Mouse (Mus musculus) urinary bladder, postnatal 10 days (tissue): Measurements from ENCODE around the gene Dynlt1a.
"Not testable (repeated sequence)": the region's sequence is repeated elsewhere in the genome, so short reads cannot be mapped to it uniquely, and the experiment has no call there.

Source experiments
- DNase-seq: peaks from one replicate; pipeline ENCODE4 v3.0.0; 2022; ENCODE audit warnings: low spot score

Dynlt1a gene

DNA sequence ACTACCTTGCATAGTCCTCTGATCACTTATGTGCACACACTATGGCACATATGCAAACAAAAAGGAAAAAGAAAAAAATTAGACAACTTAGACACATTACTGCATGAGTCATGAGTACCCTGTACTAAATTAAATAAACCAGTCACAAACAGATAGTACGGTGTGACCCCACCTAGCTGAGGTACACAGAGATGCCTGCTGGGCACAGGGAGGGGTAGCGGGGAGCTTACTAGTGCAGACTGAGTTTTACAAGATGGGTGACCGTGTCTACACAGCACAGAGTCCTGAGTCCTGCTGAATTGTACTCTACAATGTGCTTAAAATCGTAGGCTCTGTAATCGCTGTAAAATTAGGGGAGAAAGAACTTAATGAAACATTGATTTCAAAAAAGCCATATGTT is 31.1 kb downstream of the Dynlt1a start:
- DNase-seq, result not testable (repeated sequence)

GRCm38 (mm10) chr17:6283137-6283536 is 34.2 kb downstream of the Dynlt1a start:
- not testable (repeated sequence) for DNase-seq

- DNase-seq, result not testable (repeated sequence)
Observed at GRCm38 (mm10) chr17:6280513-6280912, 36.8 kb downstream of the Dynlt1a start.

- not testable (repeated sequence) for DNase-seq
Observed at GRCm38 (mm10) chr17:6279772-6280171, 37.5 kb downstream of the Dynlt1a start.

DNA sequence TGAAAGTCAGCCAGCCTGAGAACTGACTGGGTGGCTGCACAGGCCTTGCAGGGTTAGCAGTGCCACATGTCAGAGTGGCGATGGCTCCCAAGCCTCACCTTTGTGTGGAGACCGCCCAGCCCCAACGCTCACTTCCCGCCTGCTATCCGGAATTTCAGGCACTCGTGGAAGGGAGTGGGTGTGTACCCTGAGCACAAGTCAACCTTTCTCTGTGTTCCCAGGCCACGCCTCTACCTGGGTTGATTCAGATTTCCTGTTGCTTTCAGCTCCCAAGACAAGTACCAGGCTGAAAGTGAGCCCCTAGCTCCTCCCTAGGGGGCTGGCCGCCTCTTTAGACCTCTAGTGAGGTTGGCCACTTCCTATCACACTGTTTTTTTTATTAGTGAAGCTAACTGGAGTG is 38.1 kb downstream of the Dynlt1a start:
- not testable (repeated sequence) for DNase-seq

- not testable (repeated sequence) for DNase-seq
Observed at GRCm38 (mm10) chr17:6274693-6275092, 42.6 kb downstream of the Dynlt1a start.

- not testable (repeated sequence) for DNase-seq
Observed at GRCm38 (mm10) chr17:6271970-6272369, 45.3 kb downstream of the Dynlt1a start.

GRCm38 (mm10) chr17:6270840-6271239 is 46.5 kb downstream of the Dynlt1a start:
- not testable (repeated sequence) for DNase-seq

GRCm38 (mm10) chr17:6269876-6270831 is 47.1 kb downstream of the Dynlt1a start:
- DNase-seq, result not testable (repeated sequence)

DNA sequence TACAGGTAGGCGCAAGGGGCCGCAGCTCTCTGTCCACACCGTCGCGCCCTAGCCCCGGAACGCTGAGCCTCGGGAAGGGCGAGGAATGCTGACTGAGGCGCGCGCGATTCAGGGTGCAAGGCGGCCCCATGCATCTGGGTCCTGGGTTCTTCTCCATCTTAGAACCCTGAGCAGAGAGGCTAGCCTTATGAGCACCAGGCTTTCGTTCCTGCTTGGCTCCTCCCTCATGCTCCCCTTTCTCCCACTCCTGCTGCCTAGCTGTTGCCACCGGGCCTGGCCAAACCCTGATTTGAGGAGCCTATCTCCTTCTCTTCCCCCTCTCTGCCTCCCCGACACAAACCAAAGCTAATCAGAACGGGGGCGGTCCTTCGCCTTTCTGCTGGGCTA is 60.2 kb downstream of the Dynlt1a start:
- not testable (repeated sequence) for DNase-seq

- not testable (repeated sequence) for DNase-seq
Observed at GRCm38 (mm10) chr17:6256400-6257069, 60.8 kb downstream of the Dynlt1a start, which contains the start of gene Tmem181a. Gene Tmem181a, plus strand, starts transcription at chr17:6256860.
